Mouse (Mus musculus): Measurements from ENCODE around the gene Tpm1. TPM values are rescaled to one million over a fixed set of nuclear protein-coding genes. Genes with fewer than 3 reads are reported as not detected.

Tpm1 gene
- polyA plus RNA-seq, 1 experiment from 2014 or later: 91.4 TPM

GRCm38 (mm10) chr9:66988888-66989414, 60.3 kb downstream of the Tpm1 start:
- DNase-seq (ENCODE audit: low spot score): no peak

DNA sequence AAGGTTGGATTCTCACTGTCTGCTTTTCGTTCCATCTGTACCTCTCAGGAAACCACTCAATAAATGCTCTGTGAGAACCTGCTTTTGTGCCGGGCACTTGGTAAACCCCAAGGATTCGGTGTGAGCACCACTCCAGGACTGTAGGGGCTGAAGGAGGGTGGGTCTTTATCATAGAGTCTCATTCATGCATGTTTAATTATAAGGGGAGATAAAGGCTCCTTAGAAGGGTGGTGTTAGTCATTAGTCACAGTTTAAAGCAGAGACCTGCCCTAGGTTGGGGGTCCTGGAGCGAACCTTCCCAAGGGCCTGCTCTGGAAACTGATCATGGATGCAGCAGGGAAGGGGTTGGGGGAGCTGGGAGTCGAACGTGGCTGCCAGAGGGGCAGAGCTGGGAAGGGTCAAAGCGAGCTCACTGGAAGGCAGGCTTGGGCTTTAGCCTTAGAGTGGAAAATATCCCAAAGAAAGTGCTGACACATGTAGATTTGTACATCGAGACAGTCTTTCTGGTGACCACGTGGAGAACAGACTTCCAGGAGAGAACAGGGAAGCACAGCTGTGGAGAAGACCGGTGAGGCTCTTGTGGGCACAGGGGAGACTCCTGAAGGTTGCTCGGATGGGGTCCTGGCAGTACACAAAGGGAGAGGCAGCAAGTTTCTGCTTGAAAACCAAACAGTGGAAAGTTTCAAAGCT, 60.9 kb downstream of the Tpm1 start:
- no peak for DNase-seq (ENCODE audit: low spot score)

GRCm38 (mm10) chr9:66985377-66985776, 63.8 kb downstream of the Tpm1 start:
- DNase-seq (ENCODE audit: low spot score): no peak

- no peak for DNase-seq (ENCODE audit: low spot score)
These were observed 67.1 kb downstream of the Tpm1 start for GRCm38 (mm10) chr9:66982085-66982484.

DNA sequence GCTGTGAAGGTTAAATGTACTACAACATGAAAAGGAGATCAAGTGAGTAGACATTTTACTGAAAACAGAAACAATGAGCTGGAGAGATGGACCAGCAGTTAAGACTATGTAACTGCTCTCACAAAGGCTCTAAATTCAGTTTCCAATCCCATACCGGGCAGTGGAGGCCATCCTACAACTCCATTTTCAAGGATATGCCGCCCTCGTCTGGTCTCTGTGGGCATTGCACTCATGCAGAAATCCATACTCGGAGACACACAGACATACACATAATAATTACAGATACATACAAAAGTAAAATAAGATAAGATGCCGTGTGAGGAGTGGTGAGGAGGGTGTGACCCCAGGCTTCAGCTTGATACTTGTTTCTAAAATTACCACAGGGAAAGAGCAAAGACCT, 68.7 kb downstream of the Tpm1 start:
- DNase-seq (ENCODE audit: low spot score): peak; percentile 74

GRCm38 (mm10) chr9:66978468-66978867, 70.7 kb downstream of the Tpm1 start:
- DNase-seq (ENCODE audit: low spot score): no peak

- DNase-seq (ENCODE audit: low spot score): no peak
These were observed 71.2 kb downstream of the Tpm1 start for GRCm38 (mm10) chr9:66977982-66978381.

GRCm38 (mm10) chr9:66977121-66977520, 72.1 kb downstream of the Tpm1 start:
- no peak for DNase-seq (ENCODE audit: low spot score)

DNA sequence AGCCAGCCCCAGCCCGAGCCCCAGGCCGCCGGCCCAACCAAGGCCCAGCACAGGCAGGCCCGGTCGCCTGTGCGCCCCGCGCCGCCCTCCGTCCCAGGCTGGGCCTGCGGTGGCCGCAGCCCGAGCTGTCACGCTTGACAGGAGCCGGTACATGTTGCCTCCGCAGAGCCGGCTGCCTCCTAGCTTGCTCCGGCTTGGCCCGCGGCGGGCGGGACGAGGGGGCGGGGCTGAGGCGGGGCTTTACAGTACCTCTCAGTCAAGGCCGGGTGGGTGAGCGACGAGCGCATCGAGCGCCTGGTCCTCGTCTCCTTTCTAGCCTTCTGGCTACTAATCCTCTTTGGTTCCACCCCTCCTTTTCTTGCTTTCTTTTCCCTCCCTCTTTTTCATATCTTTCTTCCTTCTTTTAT, 74.0 kb downstream of the Tpm1 start, which contains the start of gene Lactb:
TSS of gene Lactb (minus strand) at position 246 of the 407 bp plus-strand sequence.
- DNase-seq (ENCODE audit: low spot score): peak; percentile 88

DNA sequence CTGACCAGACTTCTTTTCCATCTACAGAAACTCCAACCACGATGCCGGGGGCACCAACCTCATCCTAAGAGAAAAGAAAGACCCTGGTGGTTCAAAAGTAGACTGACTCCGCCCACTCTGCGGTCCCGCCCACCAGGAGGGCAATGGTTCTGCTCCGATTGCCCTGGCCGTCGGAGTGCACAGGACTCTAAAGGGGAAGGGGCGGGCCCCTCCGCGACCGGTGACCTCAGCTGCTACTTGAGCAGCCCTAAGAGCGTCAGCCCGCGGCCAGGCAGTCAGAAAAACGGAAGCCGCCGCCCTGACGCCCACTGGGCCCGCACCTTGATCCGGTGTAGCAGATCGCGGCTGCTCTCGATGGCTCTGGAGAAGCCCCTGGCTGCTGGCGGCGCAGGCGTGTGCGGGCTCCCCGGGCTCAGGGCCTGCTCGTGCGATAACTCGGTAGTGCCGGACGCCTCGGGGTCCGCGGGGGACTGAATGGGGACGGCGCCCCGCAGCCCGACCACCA, 74.4 kb downstream of the Tpm1 start:
- peak; percentile 67 for DNase-seq (ENCODE audit: low spot score)

Other genes with a start within 250 kb of the Tpm1 start
- 2.1 and 3.5 TPM in 2 replicates for gene Aph1c, start 214.7 kb downstream of the Tpm1 start, polyA plus RNA-seq (2015; fragmentation: Nextera tagmentation; extraction: Ambion mirVana)
- 14.4 and 25.8 TPM in 2 replicates for gene Rab8b, start 129.7 kb downstream of the Tpm1 start, polyA plus RNA-seq (2015; fragmentation: Nextera tagmentation; extraction: Ambion mirVana)
- gene Rps27l, start 103.3 kb downstream of the Tpm1 start, polyA plus RNA-seq (2015; fragmentation: Nextera tagmentation; extraction: Ambion mirVana): 828 and 912 TPM in 2 replicates
- 9.8 and 10.9 TPM in 2 replicates for gene Lactb, start 73.9 kb downstream of the Tpm1 start, polyA plus RNA-seq (2015; fragmentation: Nextera tagmentation; extraction: Ambion mirVana)